Mouse (Mus musculus) embryonic facial prominence, embryonic 15.5 days (tissue): ENCODE measurements around the gene S100a2. TPM values are rescaled to one million over a fixed set of nuclear protein-coding genes. Genes with fewer than 3 reads are reported as not detected.

Source experiments
- ATAC-seq: fragments of 200-750 bp; cut with Nextera tagmentation; 2 replicates; pipeline ENCODE4 v1.8.0; 2017; ENCODE audit warnings: low read depth, moderate TSS enrichment; ENCODE audit not compliant: insufficient number of reproducible peaks, low FRiP score, low TSS enrichment
- H3K27ac ChIP-seq: fragments of 300-500 bp; sonication (generic); replicated peaks from 2 replicates; pipeline ENCODE4 v1.5.1; 2015; ENCODE audit warnings: mild to moderate bottlenecking, inconsistent platforms
- H3K27me3 ChIP-seq: fragments of 300-500 bp; sonication (generic); 2 replicates; pipeline ENCODE4 v1.6.1; 2015; ENCODE audit warnings: inconsistent platforms
- H3K36me3 ChIP-seq: fragments of 300-500 bp; sonication (generic); 2 replicates; pipeline ENCODE4 v1.6.1; 2015; ENCODE audit warnings: mild to moderate bottlenecking, inconsistent platforms
- H3K4me1 ChIP-seq: fragments of 300-500 bp; sonication (generic); 2 replicates; pipeline ENCODE4 v1.6.1; 2015; ENCODE audit warnings: inconsistent platforms
- H3K4me2 ChIP-seq: fragments of 300-500 bp; sonication (generic); replicated peaks from 2 replicates; pipeline ENCODE4 v1.6.1; 2015; ENCODE audit warnings: mild to moderate bottlenecking, inconsistent platforms
- H3K4me3 ChIP-seq: fragments of 300-500 bp; sonication (generic); replicated peaks from 2 replicates; pipeline ENCODE4 v1.5.1; 2015; ENCODE audit warnings: mild to moderate bottlenecking, inconsistent platforms
- H3K9ac ChIP-seq: fragments of 300-500 bp; sonication (generic); 2 replicates; pipeline ENCODE4 v1.6.1; 2015; ENCODE audit warnings: inconsistent platforms
- H3K9me3 ChIP-seq: fragments of 300-500 bp; sonication (generic); replicated peaks from 2 replicates; pipeline ENCODE4 v1.6.1; 2016; ENCODE audit warnings: inconsistent platforms
- WGBS: fragments of 180-500 bp; shearing (Covaris S2); methylation state at CpG from one replicate; pipeline ENCODE4 v1.1.7; 2015; 5-methylcytosine and 5-hydroxymethylcytosine counted together
- polyA plus RNA-seq: library from polyadenylated mRNA; unstranded; fragments of >200 nt; fragmentation: Nextera tagmentation; extraction: Ambion mirVana; gene quantifications from 2 replicates; pipeline ENCODE4 v1.2.1, GENCODE M21; 2015

S100a2 gene
- polyA plus RNA-seq, 1 experiment from 2014 or later: not detected

DNA sequence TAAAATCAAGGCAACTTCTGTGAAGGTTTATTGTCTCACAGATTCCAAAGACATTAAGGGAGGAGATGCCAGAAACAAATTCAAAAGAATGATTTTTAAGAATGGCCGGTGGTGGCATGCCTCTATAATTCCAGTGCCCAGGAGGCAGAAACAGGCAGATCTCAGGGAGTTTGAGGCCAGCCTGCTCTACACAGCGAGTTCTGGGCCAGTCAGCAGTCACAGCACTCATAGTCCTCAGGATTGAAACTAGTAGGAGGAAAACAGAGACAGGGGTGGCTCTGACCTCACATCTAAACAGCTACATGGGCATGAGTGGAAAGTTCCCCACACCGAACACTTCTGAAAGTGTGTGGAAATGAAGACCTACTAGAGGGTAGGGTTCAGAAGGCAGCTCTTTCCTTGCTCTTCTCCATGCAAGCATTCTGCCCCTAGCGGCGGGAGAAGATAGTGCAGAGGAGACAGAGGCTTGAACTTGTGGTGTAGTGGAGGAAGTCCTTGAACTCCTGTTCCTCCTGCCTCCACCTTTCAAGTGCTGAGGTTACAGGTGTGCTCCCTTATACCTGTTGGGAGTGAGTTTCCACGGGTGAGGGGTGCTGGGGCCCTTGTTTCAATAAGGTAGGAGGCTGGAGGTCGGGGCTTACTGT is 49.6 kb downstream of the S100a2 start:
- Histone ChIP-seq H3K4me1 (no peaks in the 10 kb centered on the region), H3K9me3 (no peaks in the 10 kb centered on the region), H3K27ac (no peak overlapping the region), H3K4me3 (no peak overlapping the region), H3K36me3 (no peaks in the 10 kb centered on the region), H3K27me3 (no peaks in the 10 kb centered on the region), H3K4me2 (no peak overlapping the region), H3K9ac (no peak overlapping the region)
- ATAC-seq: no peak
- 52% methylated on average over 7 of the region's 7 CpGs for WGBS

DNA sequence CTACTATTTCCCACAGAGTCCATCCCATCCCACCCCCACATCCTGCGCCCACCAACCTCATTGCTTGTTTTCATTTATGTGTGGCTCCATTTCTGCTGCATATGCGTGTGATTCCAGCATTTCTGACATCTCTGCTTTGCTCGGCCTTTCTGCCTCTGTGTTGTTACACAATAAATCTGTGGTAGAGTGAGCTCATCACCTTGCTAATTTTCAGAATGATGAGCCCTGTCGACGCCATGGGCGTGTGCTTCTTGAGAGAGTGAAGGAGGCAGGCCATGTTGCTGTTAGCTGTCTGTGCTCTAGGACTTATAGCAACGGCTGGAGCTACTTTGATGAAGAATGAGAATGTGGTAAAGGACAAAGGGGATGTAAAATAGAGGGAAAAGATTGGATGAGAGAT is 50.9 kb downstream of the S100a2 start:
- Histone ChIP-seq H3K27me3 (no peaks in the 10 kb centered on the region), H3K4me2 (no peak overlapping the region), H3K27ac (no peak overlapping the region), H3K9ac (no peak overlapping the region), H3K4me1 (no peaks in the 10 kb centered on the region), H3K36me3 (no peaks in the 10 kb centered on the region), H3K4me3 (no peak overlapping the region), H3K9me3 (no peaks in the 10 kb centered on the region)
- WGBS: 75% methylated on average over 7 of the region's 7 CpGs
- ATAC-seq: no peak

Other genes starting within 250 kb of the S100a2 start
- gene Slc27a3, start 200.3 kb upstream of the S100a2 start, polyA plus RNA-seq: 32.1 and 34.6 TPM in 2 replicates
- 27.6 and 28.5 TPM in 2 replicates for gene Ints3, start 156.6 kb upstream of the S100a2 start, polyA plus RNA-seq
- 5.9 and 6.2 TPM in 2 replicates for gene Npr1, start 124.4 kb upstream of the S100a2 start, polyA plus RNA-seq
- gene Ilf2, start 114.1 kb upstream of the S100a2 start, polyA plus RNA-seq: 182 and 183 TPM in 2 replicates
- 95.4 and 104 TPM in 2 replicates for gene Snapin, start 99.2 kb upstream of the S100a2 start, polyA plus RNA-seq
- gene Chtop, start 80.7 kb upstream of the S100a2 start, polyA plus RNA-seq: 155 and 159 TPM in 2 replicates
- 52.3 and 63.7 TPM in 2 replicates for gene S100a1, start 75.9 kb upstream of the S100a2 start, polyA plus RNA-seq
- gene S100a13, start 75.8 kb upstream of the S100a2 start, polyA plus RNA-seq: 45.9 and 51.8 TPM in 2 replicates
- 134 and 141 TPM in 2 replicates for gene S100a14, start 63.4 kb upstream of the S100a2 start, polyA plus RNA-seq
- 321 and 322 TPM in 2 replicates for gene S100a16, start 53.0 kb upstream of the S100a2 start, polyA plus RNA-seq
- 35.0 and 74.2 TPM in 2 replicates for gene S100a3, start 29.7 kb upstream of the S100a2 start, polyA plus RNA-seq
- not detected in 2 replicates for gene Gm42674, start 11.7 kb downstream of the S100a2 start, polyA plus RNA-seq
- gene S100a4, start 13.5 kb downstream of the S100a2 start, polyA plus RNA-seq: 24.9 and 31.5 TPM in 2 replicates
- gene S100a5, start 18.3 kb downstream of the S100a2 start, polyA plus RNA-seq: 2.8 and 3.1 TPM in 2 replicates
- 449 and 474 TPM in 2 replicates for gene S100a6, start 22.6 kb downstream of the S100a2 start, polyA plus RNA-seq
- gene S100a7a, start 63.8 kb downstream of the S100a2 start, polyA plus RNA-seq: 6.0 and 8.7 TPM in 2 replicates
- gene S100a8, start 78.7 kb downstream of the S100a2 start, polyA plus RNA-seq: 35.0 and 35.3 TPM in 2 replicates
- 22.1 TPM in 2 replicates for gene S100a9, start 105.5 kb downstream of the S100a2 start, polyA plus RNA-seq
- 0.25 and 0.41 TPM in 2 replicates for gene Pglyrp4, start 136.7 kb downstream of the S100a2 start, polyA plus RNA-seq
- not detected in 2 replicates for gene Gm5849, start 187.6 kb downstream of the S100a2 start, polyA plus RNA-seq